Mouse (Mus musculus): ENCODE data around the gene Fcer2a.

Fcer2a gene

DNA sequence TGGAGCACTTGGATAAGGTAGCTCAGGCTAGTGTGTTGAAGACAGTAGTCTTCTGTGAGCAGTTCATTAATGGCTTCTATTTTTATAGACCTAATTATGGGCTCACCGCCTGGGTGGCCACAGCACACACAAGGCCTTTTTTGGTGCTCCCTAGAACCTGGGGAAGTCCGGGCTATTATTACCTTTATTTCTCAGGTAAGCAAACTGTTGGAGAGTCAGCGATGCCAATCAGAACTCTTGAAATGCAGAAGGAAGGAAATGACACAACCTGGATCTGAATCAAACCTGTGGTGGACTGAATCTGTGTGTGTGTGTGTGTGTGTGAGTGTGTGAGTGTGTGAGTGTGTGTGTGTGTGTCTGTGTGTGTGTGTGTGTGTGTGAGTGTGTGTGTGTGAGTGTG lies at the start of gene Fcer2a:
Gene Fcer2a, minus strand, starts transcription at position 55 of the 400 bp plus-strand sequence.
- DNase-seq, result no peak

DNA sequence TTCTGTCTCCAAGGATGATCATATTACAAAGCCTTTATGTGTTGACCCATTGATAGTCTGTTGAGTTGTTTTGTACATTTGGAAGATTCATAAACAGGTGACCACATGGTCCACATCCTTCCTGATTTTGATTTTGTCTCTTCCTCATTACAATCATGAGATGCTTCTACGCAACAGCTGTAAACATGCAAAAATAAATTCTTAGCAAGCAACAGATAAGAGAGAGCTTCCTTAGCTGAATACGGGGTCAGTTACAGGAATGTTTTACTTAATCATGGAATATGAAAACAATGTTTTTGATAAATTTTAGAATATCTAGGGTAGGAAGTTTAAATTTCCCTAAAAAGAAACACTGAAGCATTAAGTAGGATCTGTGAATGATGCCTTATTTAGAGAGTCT lies 43.0 kb upstream of the Fcer2a start:
- no peak for DNase-seq

GRCm38 (mm10) chr8:3735599-3735998 lies 41.6 kb upstream of the Fcer2a start:
- no peak for DNase-seq

GRCm38 (mm10) chr8:3734084-3734483 lies 40.1 kb upstream of the Fcer2a start:
- no peak for DNase-seq

DNA sequence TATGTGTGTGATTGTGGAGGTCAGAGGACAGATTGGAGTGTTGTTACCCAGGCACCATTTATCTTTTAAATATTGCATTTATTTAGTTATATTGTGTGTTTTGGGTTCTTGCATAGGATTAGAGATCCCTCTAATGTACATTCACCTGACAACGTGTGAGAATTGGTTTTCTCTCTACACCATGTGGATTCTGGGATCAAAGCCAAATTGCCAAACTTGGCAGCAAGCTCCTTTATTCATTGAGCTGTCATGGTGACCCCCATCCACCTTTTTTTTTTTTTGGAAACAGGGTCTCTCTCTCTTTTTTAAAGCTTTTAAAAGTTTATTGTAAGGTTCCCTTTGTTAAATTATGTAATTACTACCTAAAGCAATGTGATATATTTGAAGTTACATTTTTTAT lies 27.1 kb upstream of the Fcer2a start:
- DNase-seq, result no peak

GRCm38 (mm10) chr8:3720551-3720950 lies 26.6 kb upstream of the Fcer2a start, which contains the start of gene Clec4g:
TSS of gene Clec4g (minus strand) at chr8:3720651.
- no peak for DNase-seq

DNA sequence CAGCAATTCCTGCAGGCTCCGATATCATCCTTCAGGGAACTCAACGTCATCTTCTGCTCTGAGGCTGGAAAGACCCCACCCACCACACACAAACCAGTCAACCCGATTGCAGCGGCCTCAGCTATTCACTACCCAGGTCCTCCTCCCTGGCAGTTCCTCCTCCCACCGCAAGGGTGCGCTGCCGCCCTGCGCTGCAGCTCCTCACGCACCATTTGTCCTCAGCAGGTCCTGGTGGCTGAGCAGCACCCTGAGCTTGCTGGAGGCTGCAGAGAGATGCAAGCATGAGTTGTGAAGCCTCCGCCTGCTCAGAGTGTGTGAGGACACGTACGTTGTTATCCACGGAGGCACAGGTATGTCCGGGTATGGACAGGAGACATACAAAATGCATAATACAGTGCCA lies 24.6 kb upstream of the Fcer2a start:
- DNase-seq, result peak; percentile 78

DNA sequence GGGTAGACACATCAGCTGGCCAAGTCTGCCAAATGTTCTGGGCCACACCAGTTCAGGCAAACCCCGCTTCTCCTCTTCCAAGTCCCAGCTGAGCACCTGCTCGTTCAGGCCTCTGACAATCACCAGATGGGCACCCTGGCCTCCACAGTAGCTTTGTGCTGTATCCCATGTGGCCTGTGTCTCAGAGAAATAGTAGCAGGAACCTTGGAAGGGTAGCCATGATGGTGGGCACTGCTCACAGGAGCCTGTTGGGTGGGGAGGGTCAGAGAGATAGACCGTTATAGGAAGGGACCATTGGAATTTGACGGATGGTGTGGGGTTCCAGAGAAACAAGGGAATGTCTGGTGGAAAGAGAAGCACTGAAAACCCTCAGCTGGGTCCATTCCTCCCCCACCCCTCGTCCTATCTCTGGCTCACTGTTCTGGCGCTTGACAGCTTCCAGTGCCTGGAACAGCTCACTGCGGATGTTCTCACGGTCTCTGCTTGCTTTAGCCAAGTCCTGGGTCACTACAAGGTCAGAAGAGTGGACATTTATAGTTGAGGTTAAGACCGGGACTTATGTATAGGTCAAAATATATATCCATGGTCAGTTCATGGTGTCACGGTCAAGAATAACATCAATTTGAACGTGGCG lies 23.5 kb upstream of the Fcer2a start:
- DNase-seq, result no peak

GRCm38 (mm10) chr8:3711646-3712045 lies 17.7 kb upstream of the Fcer2a start:
- no peak for DNase-seq

GRCm38 (mm10) chr8:3710312-3710711 lies 16.3 kb upstream of the Fcer2a start:
- DNase-seq, result no peak

- DNase-seq, result no peak
Observed at GRCm38 (mm10) chr8:3707611-3708010, 13.6 kb upstream of the Fcer2a start.

DNA sequence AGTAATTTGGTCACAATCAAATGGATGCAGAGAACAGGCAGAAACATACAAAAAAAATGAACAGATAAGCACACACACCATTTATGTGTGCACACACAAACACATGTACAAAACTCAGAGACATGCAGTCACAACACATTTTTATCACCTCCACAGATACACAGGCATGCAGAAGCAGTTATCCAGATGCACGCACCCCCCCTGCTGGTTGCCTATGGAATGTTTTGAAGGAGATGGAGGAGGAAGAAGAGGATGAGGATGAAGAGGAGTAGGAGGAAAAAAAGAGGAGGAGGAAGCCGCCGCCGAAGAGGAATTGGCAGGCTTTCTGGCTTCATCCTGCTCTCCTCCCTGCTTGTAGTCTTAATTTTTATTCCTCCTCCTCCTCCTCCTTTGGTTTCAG lies 11.7 kb upstream of the Fcer2a start:
- no peak for DNase-seq

DNA sequence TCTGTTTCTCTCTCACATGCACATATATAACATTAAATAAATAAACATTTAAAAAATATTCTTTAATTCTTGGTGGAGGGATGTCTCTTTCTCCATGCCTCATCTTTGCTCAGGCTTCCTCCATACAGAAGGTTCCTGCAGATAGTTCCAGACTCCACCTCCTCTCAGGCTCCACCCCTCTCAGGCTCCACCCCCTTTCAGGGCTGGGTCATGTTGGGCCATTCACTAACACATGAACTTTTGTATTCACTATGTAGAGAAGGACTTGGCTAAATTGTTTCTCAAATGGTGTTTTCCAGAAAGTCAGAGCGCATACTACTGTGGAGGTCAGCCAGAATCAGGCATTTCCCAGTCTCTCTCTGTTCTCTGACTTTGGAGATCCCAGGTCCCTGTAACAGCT lies 7.5 kb upstream of the Fcer2a start:
- no peak for DNase-seq

DNA sequence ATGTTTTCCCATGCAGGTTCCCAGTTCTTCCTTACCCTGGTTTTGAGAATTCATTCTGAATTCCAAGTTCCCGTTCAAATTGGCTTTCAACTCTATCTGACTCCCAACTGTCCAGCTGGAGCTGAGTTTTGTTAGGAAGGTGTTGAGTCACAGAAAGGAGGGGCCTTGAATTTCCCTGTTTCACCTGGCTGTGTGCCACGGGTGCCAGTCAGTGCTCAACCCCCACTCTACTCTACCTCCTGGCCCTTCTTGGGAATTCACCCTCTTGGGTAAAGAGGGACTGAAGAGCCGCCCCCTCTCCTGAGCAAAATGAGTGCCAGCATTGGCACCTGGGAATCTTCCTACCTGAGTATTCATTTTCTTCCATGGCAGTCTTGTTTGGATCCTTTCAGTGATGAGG lies 3.2 kb downstream of the Fcer2a start:
- no peak for DNase-seq

DNA sequence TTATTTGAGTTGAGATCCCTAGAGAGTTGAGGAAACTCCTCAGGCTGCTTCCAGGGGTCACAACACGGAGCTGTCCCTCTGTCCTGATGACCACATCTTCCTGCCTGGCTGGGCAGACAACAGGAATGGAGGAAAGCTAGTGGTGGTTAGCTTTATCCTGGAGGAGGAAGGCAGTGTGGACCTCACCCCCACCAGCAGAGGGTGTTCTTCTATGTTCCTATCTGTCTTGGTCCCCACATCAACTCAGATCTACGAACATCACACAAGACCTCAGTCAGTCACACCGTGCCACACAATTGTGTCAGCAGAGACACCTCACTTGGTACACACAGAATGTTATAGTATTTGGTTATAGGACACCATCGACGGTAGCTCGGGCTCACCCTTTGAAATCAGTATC lies 6.4 kb downstream of the Fcer2a start:
- DNase-seq, result no peak

DNA sequence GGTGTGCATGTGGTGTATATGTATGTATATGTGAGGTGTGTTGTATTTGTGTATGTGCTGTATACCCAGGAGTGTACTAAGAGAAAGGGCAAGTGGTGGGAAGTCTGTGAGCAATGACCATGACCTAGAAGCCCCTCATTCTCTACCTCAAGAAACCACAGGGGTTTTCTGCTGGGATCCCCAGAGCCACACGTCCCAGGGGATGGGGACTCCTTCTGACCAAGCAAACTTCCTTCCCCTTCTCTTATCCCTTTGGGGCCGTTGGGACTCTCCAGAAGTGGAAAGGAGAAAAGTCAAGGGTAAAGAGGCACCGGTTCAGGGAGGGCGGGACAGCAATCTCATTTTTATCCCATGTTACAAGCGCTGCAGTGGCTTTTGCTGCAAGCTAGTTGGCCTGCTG lies 8.6 kb downstream of the Fcer2a start:
- DNase-seq, result no peak

DNA sequence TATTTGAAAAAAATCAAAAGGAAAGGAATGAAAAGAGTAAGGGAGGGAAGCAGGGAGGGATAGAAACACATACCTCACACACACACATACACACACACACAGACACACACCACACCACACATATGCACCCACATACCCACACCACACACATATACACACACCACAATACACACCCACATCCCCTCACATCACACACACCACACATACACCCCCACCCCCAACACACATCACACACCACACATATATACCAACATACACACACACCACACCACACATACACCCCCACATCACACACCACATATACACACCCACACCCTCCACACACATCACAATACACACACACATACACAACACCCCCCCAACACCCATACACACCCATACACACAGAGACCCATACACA lies 9.4 kb downstream of the Fcer2a start:
- DNase-seq, result no peak

DNA sequence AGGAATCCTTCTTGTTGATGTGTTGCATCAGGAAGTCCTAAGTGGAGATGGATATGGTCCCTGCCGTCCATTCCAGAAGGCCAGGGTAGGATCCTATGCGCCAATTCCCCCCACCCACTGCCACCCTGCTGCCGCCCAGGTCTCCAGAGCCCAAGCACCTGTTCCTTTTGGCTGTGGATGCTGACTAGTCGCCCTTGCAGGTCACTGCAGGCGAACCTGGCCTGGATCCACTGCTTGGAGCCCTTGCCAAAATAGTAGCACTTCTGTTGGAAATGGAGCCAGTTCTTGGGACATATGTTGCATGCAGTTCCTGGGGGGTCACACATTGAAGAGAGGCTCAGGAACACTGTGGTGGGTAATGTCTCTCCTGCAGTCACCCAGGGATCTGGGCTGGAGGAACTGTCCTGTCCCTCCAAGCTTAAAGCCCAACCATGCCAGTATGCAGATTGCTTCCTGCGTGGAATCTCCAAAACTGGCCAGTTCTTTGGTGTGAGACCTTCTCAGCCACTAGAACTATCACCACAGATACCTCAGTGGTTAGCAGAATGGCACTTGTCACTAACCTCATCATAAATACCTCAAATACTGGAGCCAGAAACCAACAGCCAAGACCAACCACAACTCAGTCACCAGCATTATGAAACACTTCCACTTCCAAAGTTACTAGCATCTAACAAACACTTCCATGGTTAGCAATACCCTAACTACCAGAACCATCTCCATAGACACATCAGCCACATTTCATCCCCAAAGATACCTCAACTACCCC lies 10.4 kb downstream of the Fcer2a start:
- no peak for DNase-seq

- no peak for DNase-seq
Observed at GRCm38 (mm10) chr8:3682435-3682834, 11.5 kb downstream of the Fcer2a start.

GRCm38 (mm10) chr8:3679656-3680055 lies 14.3 kb downstream of the Fcer2a start:
- DNase-seq, result no peak

GRCm38 (mm10) chr8:3679236-3679635 lies 14.7 kb downstream of the Fcer2a start:
- no peak for DNase-seq

DNA sequence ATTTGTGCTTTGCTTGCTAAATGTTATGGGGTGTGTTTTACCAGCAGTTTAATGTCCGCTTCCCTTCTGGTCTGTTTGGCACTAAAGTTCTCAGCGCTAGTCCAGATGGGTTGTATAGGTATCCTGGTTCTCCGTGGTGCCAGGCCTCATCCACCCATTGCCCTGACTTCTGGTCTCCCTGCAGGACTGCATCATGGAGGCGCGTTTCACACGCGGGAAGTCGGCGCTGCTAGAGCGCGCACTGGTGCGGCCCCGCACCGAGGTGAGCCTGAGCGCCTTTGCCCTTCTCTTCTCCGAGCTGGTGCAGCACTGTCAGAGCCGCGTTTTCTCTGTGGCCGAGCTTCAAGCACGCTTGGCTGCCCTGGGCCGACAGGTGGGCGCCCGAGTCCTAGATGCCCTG lies 15.1 kb downstream of the Fcer2a start:
- DNase-seq, result no peak

- no peak for DNase-seq
Observed at GRCm38 (mm10) chr8:3676993-3677579, 16.9 kb downstream of the Fcer2a start.

Data from thymus, postnatal 25 days (tissue).